Mouse (Mus musculus) cerebellum, adult 9-11 months (tissue): ENCODE data around the gene Upk1a.

Source experiments
- DNase-seq: peaks from one replicate; pipeline ENCODE4 v3.0.0; 2022

Upk1a gene

DNA sequence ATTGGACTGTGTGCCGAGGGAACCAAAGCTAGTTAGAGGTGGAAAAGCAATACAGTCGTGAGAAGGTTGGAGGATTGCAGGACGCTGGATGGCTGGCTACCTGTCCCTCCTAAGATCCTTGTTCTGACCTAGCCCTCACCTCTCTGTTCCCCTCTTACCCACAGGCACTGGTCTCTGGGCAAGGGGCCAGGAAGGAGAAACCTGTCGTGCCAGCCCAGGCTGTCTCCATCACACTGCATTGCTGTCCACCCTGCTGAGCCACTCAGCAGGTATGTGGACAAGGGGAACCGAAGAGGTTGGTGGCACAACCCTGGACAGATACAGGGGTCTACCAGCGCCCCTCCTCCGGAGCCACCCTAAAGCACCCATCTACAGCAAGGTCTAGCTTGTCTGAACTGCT lies 12.0 kb downstream of the Upk1a start:
- DNase-seq, result no peak

DNA sequence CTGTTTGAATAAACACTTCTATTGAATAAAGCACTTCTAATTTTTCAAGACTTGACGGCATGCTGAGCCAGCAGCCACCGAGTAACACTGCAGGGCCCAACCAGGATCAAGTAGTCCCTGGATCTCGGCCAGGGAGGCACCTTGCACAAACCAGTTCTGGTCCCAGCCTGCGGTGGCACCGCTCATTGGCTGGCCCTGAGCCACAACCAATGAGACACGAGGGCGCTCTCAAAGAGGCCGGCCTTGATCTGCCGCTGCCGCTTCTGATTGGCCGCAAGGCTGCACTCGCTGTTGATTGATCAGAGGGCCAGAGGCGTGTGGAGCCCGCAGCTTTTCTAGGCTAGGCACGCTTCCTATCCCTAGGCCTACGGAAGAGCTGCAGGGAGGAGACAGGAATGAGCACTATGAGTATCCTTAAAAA lies 12.7 kb downstream of the Upk1a start:
- DNase-seq, result peak; percentile 97

DNA sequence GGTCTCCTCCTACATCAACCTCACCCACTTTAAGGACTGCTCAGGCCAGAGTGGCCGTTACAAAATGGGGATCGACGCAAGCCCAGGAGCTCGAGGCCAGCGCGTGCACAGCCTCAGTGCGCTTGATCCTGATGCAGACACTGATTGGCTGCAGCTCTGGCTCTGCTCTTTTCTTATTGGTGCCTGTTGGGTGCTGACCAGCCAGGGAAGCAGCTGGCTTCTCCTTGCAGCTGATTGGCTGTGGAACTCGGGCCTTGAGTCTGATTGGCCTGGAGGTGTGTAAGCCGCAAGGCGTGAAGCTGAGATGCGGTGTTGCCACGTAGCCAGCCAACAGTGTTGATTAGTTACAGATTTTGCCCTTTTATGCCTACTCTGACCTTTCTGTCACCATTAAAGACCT lies 13.9 kb downstream of the Upk1a start, which contains the start of gene Zbtb32:
Gene Zbtb32, minus strand, starts transcription at position 124 of the 400 bp plus-strand sequence.
- DNase-seq, result no peak

DNA sequence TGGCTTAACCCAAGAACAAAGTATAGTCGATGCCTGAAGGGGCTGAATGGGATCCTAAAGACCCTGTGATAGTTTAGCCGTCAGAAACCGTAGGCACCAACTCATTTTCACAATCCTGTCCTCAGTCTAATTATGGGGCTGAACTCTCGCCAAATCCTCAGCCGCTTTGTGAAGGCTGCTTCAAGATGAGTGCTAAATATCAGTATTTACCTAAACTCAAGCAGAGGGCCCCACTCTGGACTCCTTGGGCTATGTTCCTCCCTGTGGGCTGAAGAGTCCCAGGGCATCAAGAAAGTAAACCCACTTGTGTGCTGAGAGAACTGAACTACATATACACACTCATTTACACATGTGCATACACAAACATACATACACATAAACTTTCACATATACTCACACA lies 15.8 kb downstream of the Upk1a start:
- no peak for DNase-seq

DNA sequence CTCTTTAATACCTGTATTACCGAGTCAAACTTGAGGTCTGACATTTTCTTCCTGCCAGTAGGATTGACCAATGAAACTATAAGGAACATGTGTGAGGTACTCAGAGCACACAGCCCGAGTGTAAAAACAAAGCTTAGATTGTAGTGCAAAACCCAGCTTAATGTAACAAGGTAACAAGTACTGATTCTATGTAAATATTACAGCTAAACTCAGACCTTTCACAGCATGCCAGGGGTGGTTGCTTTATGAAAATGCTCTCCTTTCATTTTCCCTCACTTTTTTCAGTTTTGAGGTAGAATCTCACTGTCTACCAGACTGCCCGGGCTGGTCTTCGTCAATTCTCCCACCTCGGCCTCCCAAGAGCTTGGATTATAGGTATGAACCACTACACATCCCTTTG lies 16.6 kb downstream of the Upk1a start:
- no peak for DNase-seq

DNA sequence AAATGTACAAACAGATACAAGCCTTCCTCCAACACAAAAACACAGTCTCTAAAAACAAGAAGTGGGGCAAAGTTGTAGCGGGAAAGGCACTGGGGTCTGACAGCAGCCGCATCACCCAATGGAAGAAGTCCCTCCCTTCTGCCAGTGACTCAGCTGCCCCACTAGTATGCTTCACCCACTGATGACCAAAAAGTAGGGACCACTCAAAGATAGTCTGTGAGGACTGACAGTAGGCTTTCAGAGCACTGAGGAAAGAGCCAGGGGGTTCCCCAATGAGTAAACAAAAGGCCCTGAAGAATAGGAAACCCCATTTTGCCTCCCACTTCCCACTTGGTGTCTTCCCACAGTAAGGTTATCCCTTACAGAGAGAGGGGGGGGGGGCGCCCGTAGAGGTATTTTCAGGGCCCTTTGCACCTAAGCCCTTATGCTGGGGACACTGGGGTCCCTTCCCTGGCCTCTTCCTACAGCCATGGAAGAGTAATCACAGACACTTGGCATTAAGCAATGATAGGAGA lies 18.1 kb downstream of the Upk1a start:
- no peak for DNase-seq

DNA sequence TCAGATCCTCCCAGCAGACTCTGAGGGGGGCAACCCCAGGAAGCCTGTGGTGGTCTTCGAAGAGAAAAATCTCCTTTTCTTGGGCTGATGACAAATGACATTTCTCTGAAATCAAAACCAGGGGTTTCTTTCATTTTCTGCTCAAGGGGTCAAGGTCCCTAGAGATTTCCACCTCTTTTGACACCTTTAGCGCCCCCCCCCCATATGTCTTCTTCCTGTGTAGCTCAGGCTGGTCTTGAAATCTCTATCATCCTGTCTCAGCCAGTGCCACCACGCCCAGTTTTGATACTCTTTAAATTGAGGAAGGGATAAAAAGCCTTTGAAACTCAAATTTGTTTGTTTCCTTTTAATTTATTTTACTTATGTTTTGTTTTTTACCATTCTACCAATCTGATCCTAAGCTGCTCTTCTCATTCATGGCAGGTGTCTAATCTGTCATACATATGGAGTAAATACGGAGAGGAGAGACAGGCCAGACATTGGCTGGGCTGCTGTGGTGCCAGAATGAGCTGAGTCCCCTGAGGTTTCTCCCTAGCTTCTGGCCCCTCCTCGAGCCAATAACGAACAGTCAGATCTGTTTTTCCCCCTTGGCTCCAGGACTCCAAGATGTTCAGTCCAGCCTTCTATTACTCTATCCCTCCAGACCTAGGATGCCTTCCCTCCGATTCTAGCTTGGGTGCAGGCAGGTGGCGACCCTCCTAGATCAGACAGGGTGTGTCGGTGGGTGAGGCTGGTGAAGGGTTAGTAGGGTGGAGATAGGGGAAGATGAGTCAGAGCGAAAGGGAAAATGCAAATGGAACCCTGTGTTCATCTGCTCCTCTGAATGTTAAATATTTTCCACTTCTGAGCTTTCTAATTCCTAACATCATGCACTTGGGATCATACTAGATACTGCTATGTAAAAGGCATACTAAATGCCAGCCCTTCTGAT lies 18.8 kb downstream of the Upk1a start:
- no peak for DNase-seq

DNA sequence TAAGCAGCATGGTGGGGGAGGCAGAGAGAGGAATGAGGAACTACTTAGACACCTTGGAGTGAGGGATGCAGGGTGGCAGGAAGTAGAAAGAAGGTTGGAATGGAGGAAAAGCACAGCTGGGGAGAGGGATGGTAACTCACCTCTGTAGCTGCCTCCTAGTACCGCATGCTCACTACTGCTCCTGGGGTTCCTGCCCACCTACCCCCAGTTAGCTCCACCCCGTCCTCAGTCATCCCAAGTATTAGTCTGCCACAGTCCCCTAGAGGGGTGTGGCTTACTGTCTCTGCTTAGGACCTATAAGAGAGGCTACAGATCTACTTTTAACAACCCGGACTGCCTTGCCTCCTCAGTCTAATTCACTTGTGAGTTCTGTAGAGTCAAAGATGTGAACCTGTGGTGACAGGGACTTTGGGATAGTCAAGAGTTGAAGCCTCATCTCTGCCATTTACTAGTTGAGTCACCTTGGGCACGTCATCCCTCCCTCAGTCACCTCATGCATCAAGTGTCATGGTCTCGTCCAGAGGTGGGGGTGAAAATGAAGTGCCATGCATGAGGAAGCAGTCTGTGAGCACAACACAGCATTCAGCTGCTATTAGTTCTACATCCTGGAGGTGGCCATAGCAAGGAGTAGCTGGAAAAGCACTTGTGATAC lies 19.7 kb downstream of the Upk1a start:
- DNase-seq, result no peak

DNA sequence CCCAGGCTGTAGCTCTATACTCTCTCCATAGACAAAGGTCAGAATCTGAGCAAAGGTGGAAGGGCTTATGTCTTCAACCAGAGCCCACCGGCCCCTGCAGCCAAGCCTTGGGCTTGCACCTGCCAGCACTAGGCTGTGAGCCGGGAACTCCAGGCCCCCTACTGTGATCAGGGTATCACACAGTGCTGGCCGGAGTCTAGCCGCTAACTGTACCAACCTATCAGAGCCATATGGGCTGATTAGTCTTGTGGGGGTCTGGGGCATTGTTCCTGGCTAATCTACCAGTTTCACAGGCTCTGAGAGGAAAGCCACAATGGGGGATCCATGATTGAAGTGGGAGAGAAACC lies 21.1 kb downstream of the Upk1a start:
- peak; percentile 35 for DNase-seq

DNA sequence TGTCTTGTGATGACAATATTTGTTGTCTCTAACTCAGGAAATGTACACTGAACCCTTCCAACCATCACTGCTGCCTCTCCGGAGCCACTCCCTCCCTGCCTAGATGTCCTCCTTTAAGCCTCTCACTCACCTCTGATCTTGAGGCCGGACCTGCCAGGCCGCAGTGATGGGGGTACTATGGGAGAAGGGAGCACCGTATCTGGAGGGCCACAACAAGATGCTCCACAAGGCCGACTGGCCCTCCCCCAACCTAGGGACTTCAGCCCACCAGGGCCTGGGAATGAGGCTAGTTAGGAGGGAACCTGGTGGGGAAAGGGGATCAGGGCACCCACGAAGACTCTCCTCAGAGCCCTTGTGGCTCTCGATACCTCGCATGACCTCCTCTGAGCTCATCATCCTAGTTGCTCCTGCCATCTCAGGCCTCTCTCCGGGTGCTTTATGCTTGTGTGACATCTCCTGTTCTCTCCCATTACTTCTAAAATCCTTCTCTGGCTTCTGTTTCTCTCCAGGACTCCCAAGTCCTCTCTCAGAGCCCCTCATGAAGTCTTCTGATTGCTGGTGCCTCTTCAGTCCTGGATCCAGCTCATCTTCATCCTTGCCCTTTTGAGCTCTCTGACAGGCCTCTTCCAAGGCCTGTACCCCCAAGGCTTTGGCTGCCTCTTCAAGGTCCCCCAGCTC lies 21.6 kb downstream of the Upk1a start:
- peak; percentile 55 for DNase-seq

DNA sequence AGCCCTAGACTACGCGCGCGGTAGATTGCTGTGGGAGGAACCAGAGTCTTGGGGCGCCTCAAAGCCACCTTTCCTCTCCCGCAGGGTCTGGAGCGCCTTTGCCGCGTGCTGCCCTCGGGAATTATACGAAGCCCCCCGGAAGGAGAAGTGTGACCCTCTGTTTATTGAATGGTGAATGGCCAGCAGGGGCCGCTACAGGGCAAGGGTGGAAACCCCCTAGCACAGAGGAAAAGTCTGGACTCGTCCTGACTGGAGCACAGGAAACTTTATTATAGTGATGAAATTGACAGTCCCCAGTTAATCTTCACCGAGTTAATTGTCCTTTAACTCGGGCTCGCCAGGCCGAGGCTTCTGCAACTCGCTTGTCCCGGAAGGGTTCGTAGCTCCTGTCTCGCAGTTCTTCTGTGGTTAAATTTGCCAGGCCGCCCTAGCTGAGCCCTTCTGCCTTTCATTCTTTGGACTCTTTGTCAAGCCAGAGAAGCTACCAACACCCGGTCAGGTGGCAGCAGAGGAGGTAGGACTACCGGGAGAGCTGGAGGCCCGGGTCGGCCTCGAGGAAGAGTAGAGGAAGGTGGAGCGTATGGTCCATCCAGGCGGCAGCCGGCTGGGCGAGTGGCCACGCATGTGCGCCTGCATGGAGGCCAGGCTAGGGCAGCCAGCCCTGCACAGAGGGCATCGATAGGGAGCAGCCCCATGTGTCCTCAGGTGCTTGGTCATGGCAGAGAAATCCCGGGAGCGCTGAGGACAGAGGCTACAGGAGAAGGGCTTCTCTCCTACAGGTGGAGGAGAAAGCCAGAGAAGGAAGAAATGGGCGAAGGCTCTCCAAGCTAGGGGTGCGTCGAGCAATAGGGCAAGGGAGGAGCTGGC lies 23.0 kb downstream of the Upk1a start:
- DNase-seq, result peak; percentile 84

DNA sequence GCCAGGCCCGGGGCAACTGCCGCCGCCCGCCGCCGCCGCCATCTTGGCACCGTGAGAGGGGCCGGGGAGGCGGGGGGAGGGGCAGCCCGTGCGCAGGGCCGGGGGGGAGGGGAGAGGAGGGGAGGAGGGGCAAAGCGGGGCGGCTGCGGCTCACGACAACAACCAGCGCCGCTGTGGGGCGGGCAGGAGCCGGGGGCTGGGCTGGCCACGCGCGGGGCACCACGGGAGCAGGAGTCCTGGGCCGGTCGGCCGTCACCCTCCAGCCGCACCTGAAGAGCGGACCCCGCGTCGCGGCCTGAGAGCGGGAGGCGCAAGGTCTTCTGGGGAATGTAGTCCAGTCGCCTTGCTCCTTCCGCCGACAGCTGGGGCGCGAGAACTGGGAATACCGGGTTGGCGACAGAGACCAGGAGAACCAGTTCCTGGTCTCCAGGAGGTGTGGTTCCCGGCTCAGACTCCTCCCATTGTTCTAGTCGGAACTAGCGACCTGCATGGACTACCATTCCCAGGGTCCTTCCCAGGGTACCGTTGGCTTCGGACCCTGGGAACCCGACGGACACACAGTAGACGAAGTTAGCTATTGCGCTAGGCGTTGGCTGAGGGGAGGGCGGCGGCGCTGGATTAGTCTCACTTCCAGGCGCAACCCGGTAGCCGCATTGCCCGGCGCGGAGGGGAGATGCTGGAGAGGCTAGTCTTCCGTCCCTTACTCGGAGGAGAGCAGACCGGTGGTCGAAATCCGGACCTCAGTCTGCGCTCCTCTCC lies 23.8 kb downstream of the Upk1a start, which contains the start of gene Kmt2b:
Gene Kmt2b, minus strand, starts transcription at position 51 of the 759 bp plus-strand sequence.
- DNase-seq, result peak; percentile 99

DNA sequence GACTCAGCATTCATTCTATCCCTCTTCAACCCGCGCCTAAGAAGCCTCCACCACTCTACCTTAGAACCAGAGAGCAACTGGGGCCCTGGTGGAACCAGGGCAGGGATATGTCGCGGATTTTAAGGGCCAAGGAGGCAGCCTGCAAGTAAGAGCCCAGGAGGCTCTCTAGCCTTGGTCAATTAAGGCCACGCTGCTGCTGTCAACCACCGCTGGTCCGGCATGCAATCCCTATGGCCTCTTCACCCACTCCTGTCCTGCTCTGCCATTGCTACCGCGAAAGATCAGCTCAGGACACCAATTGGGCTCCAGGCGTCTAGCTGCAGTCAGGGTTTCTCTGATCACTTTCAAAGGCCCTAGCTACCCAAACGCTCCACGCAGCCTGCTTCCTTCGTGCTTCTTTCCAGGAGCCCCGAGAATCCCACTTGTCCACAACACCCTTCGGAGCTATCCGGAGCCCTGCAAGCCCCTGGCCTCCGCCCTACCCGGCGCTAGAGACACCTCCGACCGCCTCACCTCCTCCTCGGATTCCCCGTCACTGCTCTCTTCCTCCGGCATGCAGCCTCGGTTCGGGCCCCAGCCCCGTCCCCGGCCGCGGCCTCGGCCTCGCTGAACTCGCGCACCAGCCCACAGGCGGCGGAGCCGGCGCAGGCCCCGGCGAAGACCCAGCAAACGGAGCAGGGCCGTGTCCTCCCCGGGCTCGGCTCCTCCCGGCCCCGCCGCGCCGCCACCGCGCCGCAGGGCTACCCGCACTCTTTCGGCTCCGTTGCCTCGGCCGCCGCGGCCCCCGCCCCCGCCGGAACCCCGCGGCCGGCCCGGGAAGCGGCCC lies 24.6 kb downstream of the Upk1a start:
- no peak for DNase-seq

DNA sequence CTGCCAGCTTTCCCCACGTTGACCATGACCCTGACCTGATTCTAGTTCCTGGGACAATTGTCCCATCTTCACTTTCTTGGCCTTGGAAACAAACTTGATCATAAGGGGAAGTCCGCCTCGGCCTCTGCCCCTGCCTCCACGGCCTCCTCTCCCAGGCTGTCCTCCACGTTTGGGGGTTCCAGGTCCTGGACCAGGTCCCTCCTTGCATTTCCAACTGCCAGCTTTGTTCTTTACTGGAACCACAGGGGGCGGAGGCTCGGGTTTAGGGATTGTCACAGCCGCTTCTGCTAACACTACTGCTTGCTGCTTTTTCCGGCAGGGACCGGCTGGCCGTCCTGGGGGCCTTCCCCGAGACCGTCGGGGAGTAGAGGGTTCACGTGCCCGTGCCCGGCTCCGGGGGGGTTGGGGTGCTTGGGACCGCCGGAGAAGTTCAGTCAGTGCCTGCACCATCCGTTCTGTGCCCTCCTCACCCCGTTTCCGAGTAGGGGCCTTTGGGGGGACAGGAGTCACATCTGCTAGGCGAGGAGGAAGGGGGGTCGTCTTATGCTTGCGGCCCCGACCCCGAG lies 26.1 kb downstream of the Upk1a start:
- DNase-seq, result peak; percentile 64

DNA sequence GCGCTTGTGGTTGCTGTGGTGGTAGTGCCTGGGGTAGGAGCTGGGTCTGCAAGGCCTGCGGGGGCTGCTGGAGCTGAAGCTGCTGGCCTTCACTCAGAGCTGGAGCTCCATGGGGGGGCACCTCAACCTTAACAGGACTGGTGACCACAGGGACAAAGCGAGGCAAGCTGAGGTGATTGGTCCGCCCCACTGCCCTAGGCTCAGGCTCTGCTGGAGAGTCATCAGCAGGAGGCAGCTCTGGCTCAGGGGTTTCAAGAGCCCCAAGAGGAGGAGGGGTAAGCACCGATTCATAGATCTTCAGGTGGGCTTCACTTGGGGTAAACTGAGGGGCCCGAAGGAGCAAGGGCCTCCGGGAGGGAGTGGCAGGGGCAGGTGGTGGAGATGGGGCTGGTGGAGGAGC lies 27.5 kb downstream of the Upk1a start:
- DNase-seq, result no peak

DNA sequence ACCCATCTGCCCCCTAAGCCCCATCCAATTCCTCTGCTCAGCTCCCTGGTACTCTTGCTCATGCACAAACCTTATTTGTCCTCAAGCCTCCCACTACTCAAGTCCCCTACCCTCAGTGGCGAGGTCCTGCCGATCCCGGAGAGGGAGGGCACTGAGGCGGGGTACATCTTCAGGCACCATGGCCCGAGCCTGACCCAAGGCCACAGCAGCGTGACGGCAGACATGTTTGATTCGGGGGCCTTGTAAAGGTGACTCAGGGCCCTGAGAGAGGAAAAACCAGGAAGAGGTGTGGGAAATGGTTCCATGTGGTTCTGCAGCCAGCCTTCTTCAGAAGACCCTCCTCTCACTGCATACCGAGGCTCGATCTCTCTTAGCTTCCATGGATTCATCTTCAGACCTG lies 28.3 kb downstream of the Upk1a start:
- DNase-seq, result no peak

DNA sequence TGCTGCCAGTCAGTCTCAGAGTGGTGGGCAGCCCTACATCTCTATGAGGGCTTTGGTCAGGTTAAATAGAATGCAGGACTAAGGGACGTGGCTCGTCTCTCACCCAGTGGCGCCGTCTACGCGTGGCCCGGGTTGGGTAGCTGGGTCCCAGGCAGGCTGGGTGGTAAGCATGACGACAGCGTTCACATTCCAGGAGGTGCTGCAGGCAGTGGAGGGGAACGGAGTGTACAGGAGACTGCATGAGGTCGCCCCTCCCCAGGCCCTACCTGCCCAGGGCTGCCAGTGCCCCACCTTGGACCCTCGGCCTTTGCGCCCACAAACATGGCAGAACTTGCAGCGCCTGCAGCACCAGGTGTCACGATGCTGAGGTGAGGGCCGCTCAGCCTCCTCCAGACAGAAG lies 31.1 kb downstream of the Upk1a start:
- peak; percentile 37 for DNase-seq

DNA sequence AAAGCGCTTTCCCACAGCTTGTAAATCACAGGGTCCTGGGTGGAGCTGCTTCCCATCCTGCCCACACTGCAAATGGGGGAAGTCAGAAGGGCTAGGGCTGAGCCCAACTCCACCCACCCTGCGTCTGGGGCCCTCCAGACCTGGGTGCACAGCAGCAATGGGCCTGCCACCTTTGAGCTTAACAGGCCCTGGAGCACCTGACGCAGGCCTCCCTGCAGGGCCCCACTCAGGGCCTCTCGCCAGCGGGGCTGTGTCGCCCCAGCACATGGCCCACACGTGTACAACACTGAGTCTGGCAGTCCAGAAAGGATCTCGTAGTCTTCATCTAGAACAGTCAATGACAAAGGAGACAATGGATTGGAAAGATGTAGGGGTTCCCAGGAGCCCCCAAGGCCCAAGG lies 32.7 kb downstream of the Upk1a start:
- no peak for DNase-seq

DNA sequence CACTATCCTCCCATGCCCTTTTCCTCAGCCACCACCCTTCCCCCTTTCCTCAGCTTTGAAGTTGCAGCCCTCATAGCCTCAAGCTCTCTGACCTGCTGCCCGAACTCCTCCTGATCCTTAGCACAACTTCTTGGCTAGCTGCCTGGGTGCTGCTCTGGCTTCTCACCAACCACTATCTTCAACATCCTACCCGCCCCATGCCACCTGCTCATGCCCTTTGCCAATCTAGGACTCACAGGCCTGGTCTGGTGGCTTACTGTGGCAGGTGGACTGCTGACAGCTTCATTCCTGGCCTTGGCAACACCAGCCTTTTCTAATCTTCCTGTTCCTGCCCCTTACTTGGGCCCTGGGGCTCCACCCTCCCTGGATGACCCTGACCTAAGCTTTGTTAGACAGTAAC lies 39.7 kb downstream of the Upk1a start:
- peak; percentile 88 for DNase-seq

DNA sequence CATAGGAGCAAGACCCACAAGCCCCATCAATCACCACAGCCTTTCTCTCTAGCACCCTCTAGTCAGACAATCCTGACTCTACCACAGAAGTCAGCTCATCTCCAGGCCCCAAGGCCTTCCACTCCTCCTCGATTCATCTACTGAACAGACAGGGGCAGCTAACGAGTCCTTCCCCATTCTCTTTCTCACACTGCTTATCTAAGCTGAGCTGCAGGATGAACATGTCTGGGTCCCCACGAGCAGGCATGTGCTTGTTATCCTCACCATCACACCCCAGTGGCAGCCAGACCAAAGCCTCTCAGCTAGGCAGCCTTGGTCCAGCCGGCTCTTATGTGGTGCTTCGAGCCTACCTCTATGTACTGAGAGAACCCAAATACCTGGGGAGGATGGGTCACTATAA lies 40.3 kb downstream of the Upk1a start:
- DNase-seq, result no peak
